Mouse (Mus musculus): ENCODE data around the gene Tdpoz2. TPM values are rescaled to one million over a fixed set of nuclear protein-coding genes. Genes with fewer than 3 reads are reported as not detected.
"Not testable (repeated sequence)": the region's sequence is repeated elsewhere in the genome, so short reads cannot be mapped to it uniquely, and the experiment has no call there.

Gene Tdpoz2
- 0.56 and 1.4 TPM in 2 replicates for total RNA-seq (2021)
- long read RNA-seq, experiment 1, partial matches to known transcripts = 0 of 1 reads
- long read RNA-seq, experiment 1, other reads (novel, unspliced or antisense) = 1 of 1 reads
- long read RNA-seq, experiment 2 = 0 reads

DNA sequence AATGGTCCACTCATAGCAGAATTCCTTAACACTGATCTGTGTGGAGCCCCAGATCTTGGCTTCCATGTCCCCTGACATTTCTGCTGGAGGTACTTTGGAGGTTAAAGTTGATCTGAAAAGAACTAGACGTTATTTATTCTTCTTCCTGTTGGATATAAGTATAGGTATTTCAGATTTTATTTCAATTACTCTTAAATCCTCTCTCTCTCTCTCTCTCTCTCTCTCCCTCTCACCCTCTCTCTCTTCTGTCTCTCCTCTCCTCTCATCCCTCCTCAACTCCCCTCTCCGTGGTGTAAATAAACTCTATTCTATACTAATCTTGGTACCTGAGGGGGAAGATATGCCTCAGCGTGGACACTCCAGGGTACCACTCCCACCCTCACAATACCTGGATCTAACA lies at the start of gene Tdpoz2:
Gene Tdpoz2, minus strand, starts transcription at position 101 of the 400 bp plus-strand sequence.
- no peak for DNase-seq

DNA sequence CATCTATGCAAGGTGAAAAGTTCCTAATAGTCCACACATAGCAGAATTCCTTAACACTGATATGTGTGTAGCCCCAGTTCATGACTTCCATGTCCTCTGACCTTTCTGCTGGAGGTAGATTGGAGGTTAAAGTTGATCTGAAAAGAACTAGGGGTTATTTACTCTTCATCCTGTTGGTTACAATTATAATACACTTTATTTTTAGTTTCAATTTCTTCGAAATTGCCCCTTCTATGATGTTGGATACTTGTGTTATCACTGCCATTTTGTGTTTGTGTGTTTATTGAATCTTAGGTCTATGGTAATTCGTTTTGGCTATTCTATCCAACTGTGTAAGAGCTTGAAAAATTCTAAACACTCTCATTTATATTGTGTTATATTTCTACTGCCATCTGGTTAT lies 40.5 kb upstream of the Tdpoz2 start, which contains the start of gene Gm37596:
Gene Gm37596, minus strand, starts transcription at position 101 of the 400 bp plus-strand sequence.
- not testable (repeated sequence) for DNase-seq

DNA sequence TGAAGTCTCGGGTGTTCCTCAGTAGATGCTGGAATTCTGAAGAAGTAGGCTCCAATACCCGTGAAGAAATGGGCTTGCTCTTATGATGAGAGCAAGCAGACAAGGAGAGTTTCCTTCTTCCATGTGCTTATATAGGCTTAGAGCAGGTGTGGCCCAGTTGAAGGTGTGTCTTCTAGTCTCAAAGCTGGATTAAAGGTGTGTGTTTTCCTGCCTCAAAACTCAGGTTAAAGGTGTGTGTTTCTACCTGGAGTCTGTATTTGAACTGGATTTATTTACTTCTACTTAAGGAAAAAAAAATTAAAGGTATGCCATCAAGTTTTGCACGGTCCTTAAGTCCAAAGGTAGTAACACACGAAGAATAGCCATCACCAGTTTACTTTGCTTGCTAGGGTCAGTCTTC lies 23.7 kb upstream of the Tdpoz2 start, which contains the start of gene Tdpoz1:
Gene Tdpoz1, minus strand, starts transcription at position 101 of the 400 bp plus-strand sequence.
- not testable (repeated sequence) for DNase-seq

DNA sequence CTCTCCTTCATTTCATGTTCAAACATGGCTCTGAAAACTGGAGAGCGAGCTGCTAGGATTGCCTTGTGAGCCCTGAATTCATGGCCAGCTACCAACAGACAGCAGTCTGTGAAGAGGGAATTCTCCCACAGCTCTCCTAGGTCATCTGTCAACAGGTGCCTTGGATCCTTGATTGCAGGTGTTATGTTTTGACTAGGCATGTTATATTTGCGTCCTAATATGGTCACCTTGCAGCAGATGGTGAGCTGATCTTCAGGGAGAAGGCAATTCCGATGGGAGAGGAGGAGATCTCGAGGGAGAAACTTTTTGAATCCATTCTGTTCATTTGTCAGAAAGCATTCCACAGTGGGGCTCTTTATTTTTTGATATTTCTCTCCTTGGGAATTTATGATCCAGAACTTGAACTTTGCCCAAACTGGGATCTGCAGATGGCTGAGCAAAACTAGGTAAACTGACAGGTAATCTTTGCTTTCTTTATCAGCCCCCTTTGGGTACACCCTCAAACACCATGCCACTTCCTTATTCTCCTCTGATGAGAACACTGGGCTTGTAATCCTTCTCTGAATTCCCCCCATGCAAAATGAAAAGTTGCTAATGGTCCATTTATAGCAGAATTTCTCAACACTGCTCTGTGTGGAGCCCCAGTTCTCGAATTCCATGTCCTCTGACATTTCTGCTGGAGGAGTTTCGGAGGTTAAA lies 18.5 kb upstream of the Tdpoz2 start:
- DNase-seq = not testable (repeated sequence)

DNA sequence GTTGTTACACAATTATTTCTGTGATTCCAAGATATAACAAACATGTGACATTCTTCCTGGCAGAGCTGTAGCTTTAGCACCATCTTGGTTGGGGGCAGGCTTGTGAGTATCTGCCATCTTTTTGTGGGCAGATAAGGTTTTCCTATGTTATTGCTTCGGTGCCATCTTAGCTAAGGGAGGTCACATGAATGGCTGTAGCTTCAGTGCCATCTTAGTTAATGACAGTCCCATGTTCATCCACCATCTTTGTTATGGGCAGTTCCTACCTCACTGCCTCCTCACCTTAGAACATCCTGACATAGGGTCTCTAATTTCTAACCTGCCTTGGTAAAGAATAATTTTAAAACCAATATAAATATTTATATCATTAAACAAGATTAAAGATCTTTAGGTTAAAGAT lies 1.8 kb upstream of the Tdpoz2 start:
- no peak for DNase-seq

DNA sequence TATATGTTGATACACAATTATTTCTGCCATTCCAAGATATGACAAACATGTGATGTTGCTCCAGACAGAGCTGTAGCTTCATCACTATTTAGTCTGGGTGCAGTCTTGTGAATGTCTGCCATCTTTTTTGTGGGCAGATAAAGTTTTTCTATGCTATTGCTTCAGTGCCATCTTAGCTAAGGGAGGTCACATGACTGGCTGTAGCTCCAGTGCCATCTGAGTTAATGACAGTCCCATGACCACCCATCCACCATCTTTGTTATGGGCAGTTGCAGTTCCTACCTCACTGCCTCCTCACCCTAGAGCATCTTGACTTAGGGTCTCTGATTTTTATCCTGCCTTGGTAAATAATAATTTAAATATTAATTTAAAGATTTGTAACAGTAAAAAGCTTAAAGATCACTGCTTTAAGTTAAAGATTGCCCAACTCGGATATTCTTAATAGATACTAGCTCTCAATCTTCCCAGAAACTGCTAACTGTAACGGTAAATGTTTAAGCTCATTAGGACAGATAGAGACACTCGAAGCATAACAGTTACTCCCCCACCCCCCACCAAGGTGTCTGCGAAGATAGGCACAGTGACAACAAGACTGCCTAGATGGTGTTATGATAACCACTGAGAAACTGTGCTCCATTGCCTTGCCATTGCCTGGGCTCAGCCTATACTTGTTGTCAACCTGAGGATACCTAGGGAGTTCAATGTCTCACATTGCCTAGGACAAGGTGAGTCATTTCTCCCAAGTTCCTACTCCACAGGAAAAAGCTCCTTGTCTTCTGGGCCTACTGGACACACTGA lies 21.4 kb downstream of the Tdpoz2 start:
- DNase-seq = not testable (repeated sequence)

DNA sequence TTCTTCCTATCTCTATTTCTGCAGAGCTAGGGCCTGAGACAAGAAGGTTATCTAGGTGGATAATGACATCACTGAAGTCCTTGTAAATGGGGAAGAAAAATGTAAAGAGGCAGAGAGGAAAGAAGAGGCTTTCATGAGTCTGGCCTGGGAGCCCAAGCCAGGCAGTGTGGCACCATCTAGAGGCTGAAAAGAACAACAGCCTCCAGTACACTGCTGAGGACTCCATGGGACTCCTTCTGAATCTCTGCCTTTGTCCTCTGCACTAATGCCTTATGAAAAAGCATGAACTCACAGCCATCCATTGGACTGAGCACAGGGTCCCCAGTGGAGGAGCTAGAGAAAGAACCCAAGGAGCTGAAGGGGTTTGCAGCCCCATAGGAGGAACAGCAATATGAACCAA lies 43.5 kb downstream of the Tdpoz2 start:
- DNase-seq = peak; percentile 56

DNA sequence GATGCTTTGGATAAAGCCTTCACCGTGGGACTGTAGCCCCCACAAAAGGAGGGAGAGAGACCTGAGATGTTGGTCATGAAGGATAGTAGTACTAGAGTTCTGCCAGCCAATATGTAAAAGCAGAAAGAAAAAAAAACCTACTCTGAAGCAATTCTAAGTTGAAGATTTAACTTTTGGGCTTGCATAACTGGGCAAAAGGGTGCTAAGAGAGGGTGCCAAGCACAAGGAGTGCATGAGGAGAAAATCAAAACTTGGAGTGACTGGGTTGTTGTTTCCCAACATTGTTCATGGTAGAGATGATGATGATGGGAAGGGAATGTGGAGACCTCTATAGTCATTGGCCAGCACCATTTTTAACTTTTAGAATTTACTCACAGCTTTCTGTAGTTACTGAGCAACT lies 50.6 kb downstream of the Tdpoz2 start:
- peak; percentile 16 for DNase-seq

Other genes with a start within 250 kb of the Tdpoz2 start
- gene Tchh, start 210.4 kb downstream of the Tdpoz2 start, total RNA-seq (2021) = 0.34 and 0.37 TPM in 2 replicates
- gene Tchhl1, start 183.9 kb downstream of the Tdpoz2 start, total RNA-seq (2021) = 0.15 TPM in 1 of 2 replicates, not detected in the other
- gene S100a11, start 132.2 kb downstream of the Tdpoz2 start, total RNA-seq (2021) = 217 and 219 TPM in 2 replicates
- 166 and 194 TPM in 2 replicates for gene S100a10, start 97.6 kb downstream of the Tdpoz2 start, total RNA-seq (2021)
- gene Tdpoz1, start 23.6 kb upstream of the Tdpoz2 start, total RNA-seq (2021) = not detected in 2 replicates
- not detected in 2 replicates for gene Gm37596, start 40.4 kb upstream of the Tdpoz2 start, total RNA-seq (2021)
- not detected in 2 replicates for gene Gm5773, start 120.3 kb upstream of the Tdpoz2 start, total RNA-seq (2021)
- gene Tdpoz4, start 143.7 kb upstream of the Tdpoz2 start, total RNA-seq (2021) = not detected in 2 replicates
- gene Tdpoz3, start 173.3 kb upstream of the Tdpoz2 start, total RNA-seq (2021) = not detected in 2 replicates

Data from adrenal gland, postnatal 14 days (tissue).